In the genomic region with DNA sequence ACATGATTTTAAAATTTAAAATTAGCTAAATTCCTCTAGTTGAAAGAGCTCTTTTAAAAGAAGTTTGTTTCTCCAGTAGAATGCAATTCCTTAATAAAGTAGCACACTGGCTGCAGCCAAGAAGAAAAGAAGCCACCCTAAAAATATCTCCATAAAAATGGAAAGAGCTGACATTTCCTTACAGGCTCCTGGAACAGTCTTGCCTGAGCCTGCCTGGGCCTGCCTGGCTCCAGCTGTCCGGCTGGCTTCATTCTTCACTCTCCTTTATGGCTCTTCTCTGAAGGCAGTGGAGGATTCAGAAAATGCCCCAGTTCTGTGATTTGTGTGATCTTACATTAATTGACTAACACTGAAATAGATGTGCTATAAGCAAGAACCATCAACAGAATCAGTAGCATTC, we compare ENCODE assay signal across 14 mouse cellular contexts.
DNase-seq lines count a peak whose midpoint lies in the region; ATAC-seq and TF ChIP-seq lines count a peak whose summit lies in the region.
"Had no signal": no experiment of that assay in that cellular context is flagged by ENCODE, and none has a peak within 500 bp of the region (broad histone marks: within the 10 kb centered on the region; RNA-seq: fewer than 3 reads in every experiment).

No protein-coding gene starts in this region.

- H3K4me1 ChIP-seq in forebrain, postnatal 0 days (ENCODE audit: insufficient read depth): 0 out of 2 replicates have a peak, but pooled peaks cover 2% of the 10 kb centered on the region
- no peaks in the 10 kb centered on the region for H3K4me1 ChIP-seq in forebrain, embryonic 10.5 days
- no peaks in the 10 kb centered on the region for H3K4me1 ChIP-seq in hindbrain, embryonic 12.5 days
- H3K4me1 ChIP-seq: embryonic facial prominence, embryonic 12.5 days; liver, embryonic 12.5 days; midbrain, embryonic 10.5 days; stomach, embryonic 15.5 days had no signal

- no peak overlapping the region for H3K27ac ChIP-seq in forebrain, postnatal 0 days (ENCODE audit: low read depth, low read length)
- H3K27ac ChIP-seq in forebrain, embryonic 10.5 days: no peak overlapping the region
- no peak overlapping the region for H3K27ac ChIP-seq in hindbrain, embryonic 12.5 days
- H3K27ac ChIP-seq: embryonic facial prominence, embryonic 12.5 days; liver, embryonic 12.5 days; midbrain, embryonic 10.5 days; stomach, embryonic 15.5 days had no signal

- no peak overlapping the region for H3K9ac ChIP-seq in forebrain, postnatal 0 days
- no peak overlapping the region for H3K9ac ChIP-seq in hindbrain, embryonic 12.5 days
- H3K9ac ChIP-seq: embryonic facial prominence, embryonic 12.5 days; liver, embryonic 12.5 days; stomach, embryonic 15.5 days had no signal

- H3K36me3 ChIP-seq in forebrain, postnatal 0 days (ENCODE audit: insufficient read depth): no peaks in the 10 kb centered on the region
- no peaks in the 10 kb centered on the region for H3K36me3 ChIP-seq in forebrain, embryonic 10.5 days (replicated peaks)
- no peaks in the 10 kb centered on the region for H3K36me3 ChIP-seq in hindbrain, embryonic 12.5 days
- H3K36me3 ChIP-seq: embryonic facial prominence, embryonic 12.5 days; liver, embryonic 12.5 days; midbrain, embryonic 10.5 days; stomach, embryonic 15.5 days had no signal

- WGBS in forebrain, postnatal 0 days: 56% methylated on average over 1 of the region's 1 CpGs
- 88% methylated on average over 1 of the region's 1 CpGs for WGBS in forebrain, embryonic 10.5 days
- 88% methylated on average over 1 of the region's 1 CpGs for WGBS in hindbrain, embryonic 12.5 days

- no peak overlapping the region for H3K4me3 ChIP-seq in forebrain, postnatal 0 days (ENCODE audit: low read depth, low read length)
- H3K4me3 ChIP-seq in forebrain, embryonic 10.5 days: no peak overlapping the region
- no peak overlapping the region for H3K4me3 ChIP-seq in hindbrain, embryonic 12.5 days
- H3K4me3 ChIP-seq: embryonic facial prominence, embryonic 12.5 days; liver, embryonic 12.5 days; midbrain, embryonic 10.5 days; stomach, embryonic 15.5 days had no signal

- H3K27me3 ChIP-seq in forebrain, postnatal 0 days (ENCODE audit: insufficient read depth, low read length): no peaks in the 10 kb centered on the region
- no peaks in the 10 kb centered on the region for H3K27me3 ChIP-seq in forebrain, embryonic 10.5 days (ENCODE audit: poor library complexity, severe bottlenecking)
- no peaks in the 10 kb centered on the region for H3K27me3 ChIP-seq in hindbrain, embryonic 12.5 days
- H3K27me3 ChIP-seq: embryonic facial prominence, embryonic 12.5 days; liver, embryonic 12.5 days; stomach, embryonic 15.5 days had no signal

- H3K4me2 ChIP-seq in forebrain, postnatal 0 days (ENCODE audit: low read depth): no peak overlapping the region
- no peak overlapping the region for H3K4me2 ChIP-seq in hindbrain, embryonic 12.5 days (replicated peaks)
- H3K4me2 ChIP-seq: embryonic facial prominence, embryonic 12.5 days; liver, embryonic 12.5 days; stomach, embryonic 15.5 days had no signal

- H3K9me3 ChIP-seq in forebrain, postnatal 0 days (ENCODE audit: low read length): no peaks in the 10 kb centered on the region
- H3K9me3 ChIP-seq in forebrain, embryonic 10.5 days: no peaks in the 10 kb centered on the region
- H3K9me3 ChIP-seq in hindbrain, embryonic 12.5 days (replicated peaks): no peaks in the 10 kb centered on the region
- H3K9me3 ChIP-seq: embryonic facial prominence, embryonic 12.5 days; liver, embryonic 12.5 days; midbrain, embryonic 10.5 days; stomach, embryonic 15.5 days had no signal

- DNase-seq in forebrain, postnatal 0 days: no peak
- DNase-seq in forebrain, embryonic 10.5 days (ENCODE audit: extremely low spot score, low spot score): no peak
- peak; percentile 21 to 45 for DNase-seq in cerebellum, adult 18-20 months
- DNase-seq in forelimb bud, embryonic 11.5 days (ENCODE audit: low read depth, low spot score): peak; percentile 2
- DNase-seq in right cerebral cortex, postnatal 10 days (ENCODE audit: low spot score in 2 of 2): peak; percentile 63 to 76
- no peak for DNase-seq in lung, postnatal 25 days (ENCODE audit: low spot score)
- DNase-seq in adrenal gland, adult 2 months: no peak
- DNase-seq: adrenal gland, adult 8-10 months; heart, postnatal 36 days had no signal

- no peak for TF ChIP-seq CTCF in forebrain, postnatal 0 days (IDR thresholded peaks at IDR 0.05; ENCODE audit: low read depth)

- peak; percentile 56; the same call in 1 of the 2 replicates for ATAC-seq in forebrain, postnatal 0 days
- ATAC-seq in hindbrain, embryonic 12.5 days (ENCODE audit: low FRiP score): no peak
- ATAC-seq: liver, embryonic 12.5 days had no signal

Comparison
In these comparisons a context has a peak if more than half of its experiments do, and no peak if none do; other contexts are left out.
1. DNase-seq: peak in cerebellum, adult 18-20 months (2 of 2), forelimb bud, embryonic 11.5 days (single experiment) and right cerebral cortex, postnatal 10 days (2 of 2); none in forebrain, postnatal 0 days (single experiment), forebrain, embryonic 10.5 days (single experiment), lung, postnatal 25 days (single experiment) and adrenal gland, adult 2 months (single experiment).